In genomic region chr7:98701771-98702170, GRCm38 (mm10) we compare ENCODE assay signal across 8 mouse cellular contexts. TPM values are rescaled to one million over a fixed set of nuclear protein-coding genes. Genes with fewer than 3 reads are reported as not detected.
DNase-seq lines count a peak whose midpoint lies in the region; ATAC-seq and TF ChIP-seq lines count a peak whose summit lies in the region.

No protein-coding gene starts in this region.

- TF ChIP-seq EP300 in MEL (IDR thresholded peaks at IDR 0.05; ENCODE audit: low read depth in 1 of 2, low read length in 2 of 2): no peak

- peaks cover 2 to 26% of the 10 kb centered on the region in 2 experiments; a peak in 3 of 4 replicates for H3K4me1 ChIP-seq in heart, embryonic 14.5 days (ENCODE audit: control insufficient read depth in 2 of 2, insufficient read depth in 2 of 2, low read length in 2 of 2)
- H3K4me1 ChIP-seq in MEL (ENCODE audit: control insufficient read depth in 1 of 2, insufficient read depth in 2 of 2, low read length in 2 of 2): peaks cover 2 to 3% of the 10 kb centered on the region in 2 experiments
- H3K4me1 ChIP-seq in forebrain, embryonic 15.5 days: peaks cover 26% of the 10 kb centered on the region
- peaks cover 11% of the 10 kb centered on the region for H3K4me1 ChIP-seq in liver, adult 2 months (ENCODE audit: control insufficient read depth, insufficient read depth, low read length)

- H3K36me3 ChIP-seq in heart, embryonic 14.5 days (ENCODE audit: control insufficient read depth, insufficient read depth, low read length): no peaks in the 10 kb centered on the region
- peaks cover 2 to 19% of the 10 kb centered on the region in 2 experiments; a peak in 3 of 4 replicates for H3K36me3 ChIP-seq in MEL (ENCODE audit: control insufficient read depth in 1 of 2, insufficient read depth in 2 of 2, low read length in 2 of 2)
- H3K36me3 ChIP-seq in forebrain, embryonic 15.5 days: no peaks in the 10 kb centered on the region
- no peaks in the 10 kb centered on the region for H3K36me3 ChIP-seq in liver, adult 2 months (ENCODE audit: control insufficient read depth, insufficient read depth, low read length)

- peak overlapping the region in 1 of 2 experiments; percentile 88; a peak in 1 of 4 replicates for H3K27ac ChIP-seq in heart, embryonic 14.5 days (replicated peaks in 1 of 2; ENCODE audit: control insufficient read depth in 1 of 2, insufficient read depth in 1 of 2, low read depth in 2 of 2, low read length in 2 of 2)
- H3K27ac ChIP-seq in MEL (ENCODE audit: control insufficient read depth, low read depth, low read length): peak overlapping the region; percentile 93
- H3K27ac ChIP-seq in forebrain, embryonic 15.5 days (replicated peaks): no peak overlapping the region
- H3K27ac ChIP-seq in liver, adult 2 months (replicated peaks; ENCODE audit: insufficient read depth, low read depth, low read length): 0 out of 2 replicates have a peak overlapping the region, but pooled peaks have one; percentile 10

- 29% methylated on average over 7 of the region's 7 CpGs for whole genome bisulfite sequencing in heart, embryonic 14.5 days
- 55% methylated on average over 7 of the region's 7 CpGs for WGBS in forebrain, embryonic 15.5 days
- 8% methylated on average over 7 of the region's 7 CpGs for WGBS in liver, adult 2 months

- no peak for DNase-seq in heart, adult 8-10 months (ENCODE audit: low spot score)
- DNase-seq in MEL (ENCODE audit: low read depth, low spot score): peak; percentile 59
- DNase-seq in liver, adult 2 months (ENCODE audit: extremely low read depth, low read depth, low spot score): peak; percentile 25
- no peak for DNase-seq in retina, postnatal 1 day
- DNase-seq in frontal cortex, adult 2 months (ENCODE audit: extremely low spot score in 1 of 2, low spot score in 1 of 2): no peak
- DNase-seq in adrenal gland, adult 2 months: no peak

- peak overlapping the region; percentile 92 for H3K4me2 ChIP-seq in heart, embryonic 14.5 days (ENCODE audit: low read length)
- peak overlapping the region; percentile 60 for H3K4me2 ChIP-seq in forebrain, embryonic 15.5 days (replicated peaks)

- no peak for TF ChIP-seq POLR2A in MEL (IDR thresholded peaks at IDR 0.05; ENCODE audit: control insufficient read depth in 1 of 2, insufficient read depth in 1 of 2, low read depth in 1 of 2, low read length in 2 of 2, poor library complexity in 1 of 2)
- no peak for TF ChIP-seq POLR2A in liver, adult 2 months (IDR thresholded peaks at IDR 0.05; ENCODE audit: extremely low read depth, insufficient read depth, low read length)

- no peak for ATAC-seq in heart, embryonic 14.5 days (ENCODE audit: insufficient number of reproducible peaks, insufficient read depth, low FRiP score, low read depth)
- no peak for ATAC-seq in forebrain, embryonic 15.5 days (replicated peaks)

- H3K9me3 ChIP-seq in heart, embryonic 14.5 days (ENCODE audit: control insufficient read depth, low read length): no peaks in the 10 kb centered on the region
- no peaks in the 10 kb centered on the region for H3K9me3 ChIP-seq in MEL (replicated peaks; ENCODE audit: insufficient read depth, low read length)
- no peaks in the 10 kb centered on the region for H3K9me3 ChIP-seq in forebrain, embryonic 15.5 days

- TF ChIP-seq RAD21 in MEL (IDR thresholded peaks at IDR 0.05; ENCODE audit: low read depth, low read length): no peak

- H3K4me3 ChIP-seq in heart, embryonic 14.5 days (ENCODE audit: control insufficient read depth in 1 of 2, insufficient read depth in 1 of 2, low read depth in 1 of 2, low read length in 2 of 2): peak overlapping the region; percentile 74 to 98; a peak in 3 of 4 replicates
- peak overlapping the region; percentile 78 to 80 for H3K4me3 ChIP-seq in MEL (ENCODE audit: control insufficient read depth in 1 of 2, insufficient read depth in 1 of 2, low read depth in 2 of 2, low read length in 2 of 2)
- H3K4me3 ChIP-seq in forebrain, embryonic 15.5 days: peak overlapping the region; percentile 89
- H3K4me3 ChIP-seq in liver, adult 2 months (ENCODE audit: insufficient read depth, low read depth, low read length): peak overlapping the region; percentile 66; the same call in 1 of the 2 replicates

- peaks cover 33% of the 10 kb centered on the region for H3K79me2 ChIP-seq in MEL (ENCODE audit: control insufficient read depth, insufficient read depth, low read length, poor library complexity)
- H3K79me2 ChIP-seq in liver, adult 2 months (ENCODE audit: control insufficient read depth, insufficient read depth, low read length): peaks cover 16% of the 10 kb centered on the region; the same call in 1 of the 2 replicates

- H3K9ac ChIP-seq in heart, embryonic 14.5 days (ENCODE audit: low read length): peak overlapping the region; percentile 85
- H3K9ac ChIP-seq in MEL (ENCODE audit: control insufficient read depth, low read depth, low read length, poor library complexity, severe bottlenecking): peak overlapping the region; percentile 86
- peak overlapping the region; percentile 59; the same call in 1 of the 2 replicates for H3K9ac ChIP-seq in forebrain, embryonic 15.5 days (replicated peaks)
- peak overlapping the region; percentile 82; the same call in 1 of the 2 replicates for H3K9ac ChIP-seq in liver, adult 2 months (ENCODE audit: low read depth, low read length)

- H3K27me3 ChIP-seq in heart, embryonic 14.5 days (ENCODE audit: control insufficient read depth, insufficient read depth, low read length): no peaks in the 10 kb centered on the region
- H3K27me3 ChIP-seq in MEL (ENCODE audit: control insufficient read depth in 1 of 2, insufficient read depth in 2 of 2, low read length in 2 of 2): no peaks in the 10 kb centered on the region
- no peaks in the 10 kb centered on the region for H3K27me3 ChIP-seq in forebrain, embryonic 15.5 days
- H3K27me3 ChIP-seq in liver, adult 2 months (ENCODE audit: control insufficient read depth, insufficient read depth, low read length): no peaks in the 10 kb centered on the region

- no peak for TF ChIP-seq CTCF in MEL (IDR thresholded peaks at IDR 0.05 in 2 of 3, conservative IDR thresholded peaks at IDR 0.05 in 1 of 3; ENCODE audit: control insufficient read depth in 1 of 3, insufficient read depth in 1 of 3, low read depth in 2 of 3, low read length in 3 of 3, poor library complexity in 1 of 3, severe bottlenecking in 1 of 3)
- TF ChIP-seq CTCF in liver, adult 2 months (IDR thresholded peaks at IDR 0.05; ENCODE audit: low read depth, low read length): no peak

TF ChIP-seq in MEL, 35 proteins besides CTCF, POLR2A, EP300 and RAD21:
- TF ChIP-seq NRF1 (IDR thresholded peaks at IDR 0.05; ENCODE audit: insufficient read depth, low read depth, low read length, poor library complexity, severe bottlenecking) (peak; percentile 46; the same call in 1 of the 2 replicates), POLR2AphosphoS5 (IDR thresholded peaks at IDR 0.05; ENCODE audit: borderline replicate concordance, low read depth, low read length) (no peak), NELFE (IDR thresholded peaks at IDR 0.05; ENCODE audit: low read depth, low read length) (peak; percentile 14; the same call in 1 of the 2 replicates)
TF ChIP-seq in MEL: peak in this region for 2.

RNA-seq across cellular contexts. Expression of gene Thap12, which starts 1.1 kb away (rescaled TPM):
- polyA plus RNA-seq in heart, embryonic 14.5 days (2014; fragmentation: Nextera tagmentation; extraction: Ambion mirVana): 44.9 and 48.6 TPM in 2 replicates
- total RNA-seq in heart, adult 8-10 months (2022): 10 to 100 TPM; 70.7 to 89.1 (median 82.6) TPM
- 45.0 and 52.7 TPM in 2 replicates for total RNA-seq in MEL (2012; rRNA removed)
- polyA plus RNA-seq in MEL (2012; ENCODE audit: insufficient read depth in 1 of 2, insufficient read length in 2 of 2, low read depth in 1 of 2, low replicate concordance in 2 of 2, missing spikeins in 1 of 2): 100 to 1,000 TPM in 1 of 2 experiments, 10 to 100 TPM in 1; 47.7 to 140 TPM
- 49.0 and 54.9 TPM in 2 replicates for polyA plus RNA-seq in forebrain, embryonic 15.5 days (2015; fragmentation: Nextera tagmentation; extraction: Ambion mirVana)
- 22.2 and 23.5 TPM in 2 replicates for total RNA-seq in liver, adult 2 months (2014; rRNA removed)
- polyA plus RNA-seq in liver, adult 2 months (2012; rRNA removed): 5.9 TPM in 2 replicates
- polyA plus RNA-seq in frontal cortex, adult 2 months (2012; rRNA removed): 43.7 and 45.4 TPM in 2 replicates
- total RNA-seq in adrenal gland, adult 2 months (2021): 10 to 100 TPM; 58.6 to 77.4 TPM
- polyA plus RNA-seq in adrenal gland, adult 2 months (2012; rRNA removed): 5.5 and 7.0 TPM in 2 replicates

RNA-seq across cellular contexts. Expression of gene Emsy, which starts 45.2 kb away (rescaled TPM):
- polyA plus RNA-seq in heart, embryonic 14.5 days (2014; fragmentation: Nextera tagmentation; extraction: Ambion mirVana): 32.7 and 34.9 TPM in 2 replicates
- total RNA-seq in heart, adult 8-10 months (2022): 10 to 100 TPM; 22.9 to 29.1 (median 25.2) TPM
- 10.2 and 10.9 TPM in 2 replicates for total RNA-seq in MEL (2012; rRNA removed)
- 10 to 100 TPM in 1 of 2 experiments, not detected in 1; 24.1 TPM for polyA plus RNA-seq in MEL (2012; ENCODE audit: insufficient read depth in 1 of 2, insufficient read length in 2 of 2, low read depth in 1 of 2, low replicate concordance in 2 of 2, missing spikeins in 1 of 2)
- 35.3 and 40.2 TPM in 2 replicates for polyA plus RNA-seq in forebrain, embryonic 15.5 days (2015; fragmentation: Nextera tagmentation; extraction: Ambion mirVana)
- total RNA-seq in liver, adult 2 months (2014; rRNA removed): 9.1 and 10.9 TPM in 2 replicates
- 4.2 and 7.9 TPM in 2 replicates for polyA plus RNA-seq in liver, adult 2 months (2012; rRNA removed)
- polyA plus RNA-seq in frontal cortex, adult 2 months (2012; rRNA removed): 52.1 and 55.5 TPM in 2 replicates
- total RNA-seq in adrenal gland, adult 2 months (2021): 10 to 100 TPM; 25.3 to 47.5 TPM
- polyA plus RNA-seq in adrenal gland, adult 2 months (2012; rRNA removed): 10.9 and 12.1 TPM in 2 replicates

Comparison
In these comparisons a context has a peak if more than half of its experiments do, and no peak if none do; other contexts are left out.
1. DNase-seq: peak in MEL (single experiment) and liver, adult 2 months (single experiment); none in heart, adult 8-10 months (single experiment), retina, postnatal 1 day (single experiment), frontal cortex, adult 2 months (0 of 2) and adrenal gland, adult 2 months (single experiment).
2. Peak in every context shown above with its lines, with median percentiles within 50 percentile points of each other: H3K4me3 ChIP-seq and H3K9ac ChIP-seq.